Mouse (Mus musculus) heart, postnatal 0 days (tissue): ENCODE measurements at regions not wholly inside any gene's neighbourhood (a gene's known extent, or its start where the extent isn't known, plus 50 kb on each side); places are given as distances from the start of the nearest gene placed in this dataset.

Source experiments
- CTCF ChIP-seq: IDR thresholded peaks from 2 replicates; pipeline ENCODE4 v1.5.1; 2016; ENCODE audit warnings: antibody characterized with exemption, control low read depth, low read depth
- EP300 ChIP-seq: IDR thresholded peaks from 2 replicates; pipeline ENCODE4 v1.6.1; 2016; ENCODE audit warnings: antibody characterized with exemption, low read depth

DNA sequence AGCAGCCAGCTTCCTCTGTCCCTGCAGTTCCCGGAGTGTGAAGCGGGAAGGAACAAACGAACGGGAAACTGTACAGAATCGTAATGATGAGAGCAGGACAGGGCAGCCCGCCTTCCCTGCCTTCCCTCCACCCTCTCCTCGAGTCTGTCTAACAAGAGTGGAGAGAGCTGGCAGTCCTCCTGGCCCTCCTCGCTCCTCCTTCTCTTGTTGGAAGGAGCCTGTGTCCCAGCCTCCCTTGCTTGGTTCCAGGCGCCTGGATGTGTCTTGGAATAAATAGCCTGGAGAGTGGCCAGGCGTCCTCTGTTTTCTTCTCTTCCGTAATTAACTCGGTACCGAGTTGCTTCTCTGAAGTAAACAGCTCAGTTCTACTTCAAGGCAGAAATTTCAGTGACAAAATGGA, 268.3 kb downstream of the Cdh26 start:
- TF ChIP-seq EP300, result no peak
- TF ChIP-seq CTCF, result no peak
